Mouse (Mus musculus) skeletal muscle tissue, adult 2 months (tissue): Measurements from ENCODE around the gene Phykpl.
"Not testable (repeated sequence)": the region's sequence is repeated elsewhere in the genome, so short reads cannot be mapped to it uniquely, and the experiment has no call there.

Source experiments
- DNase-seq: peaks from one replicate; pipeline ENCODE4 v3.0.0-alpha.2; 2012; ENCODE audit warnings: low read depth, low spot score

The Phykpl gene

GRCm38 (mm10) chr11:51586411-51586810, 1.9 kb downstream of the Phykpl start:
- no peak for DNase-seq

GRCm38 (mm10) chr11:51587059-51587458, 2.5 kb downstream of the Phykpl start:
- no peak for DNase-seq

GRCm38 (mm10) chr11:51588833-51589232, 4.3 kb downstream of the Phykpl start:
- DNase-seq: no peak

GRCm38 (mm10) chr11:51590002-51590401, 5.4 kb downstream of the Phykpl start:
- DNase-seq: no peak

- no peak for DNase-seq
Measured at GRCm38 (mm10) chr11:51591168-51591567, 6.6 kb downstream of the Phykpl start.

GRCm38 (mm10) chr11:51591915-51592314, 7.4 kb downstream of the Phykpl start:
- no peak for DNase-seq

- no peak for DNase-seq
Measured at GRCm38 (mm10) chr11:51593368-51593767, 8.8 kb downstream of the Phykpl start.

- DNase-seq: no peak
Measured at GRCm38 (mm10) chr11:51593849-51594248, 9.3 kb downstream of the Phykpl start.

- DNase-seq: no peak
Measured at GRCm38 (mm10) chr11:51594715-51595350, 10.3 kb downstream of the Phykpl start.

- DNase-seq: no peak
Measured at GRCm38 (mm10) chr11:51595459-51596083, 11.0 kb downstream of the Phykpl start.

- no peak for DNase-seq
Measured at GRCm38 (mm10) chr11:51597553-51597952, 13.0 kb downstream of the Phykpl start.

GRCm38 (mm10) chr11:51602253-51602652, 17.7 kb downstream of the Phykpl start:
- no peak for DNase-seq

- DNase-seq: peak; percentile 80
Measured at GRCm38 (mm10) chr11:51605602-51606446, 21.3 kb downstream of the Phykpl start.

- DNase-seq: peak; percentile 98
Measured at GRCm38 (mm10) chr11:51606447-51607095, 22.0 kb downstream of the Phykpl start, which contains the start of gene Hnrnpab. Gene Hnrnpab (minus strand): TSS chr11:51606847.

GRCm38 (mm10) chr11:51607096-51607738, 22.7 kb downstream of the Phykpl start:
- DNase-seq: no peak

- no peak for DNase-seq
Measured at GRCm38 (mm10) chr11:51609266-51609909, 24.8 kb downstream of the Phykpl start.

- DNase-seq: not testable (repeated sequence)
Measured at GRCm38 (mm10) chr11:51609940-51610339, 25.4 kb downstream of the Phykpl start.

- no peak for DNase-seq
Measured at GRCm38 (mm10) chr11:51614256-51614655, 29.7 kb downstream of the Phykpl start.

- peak; percentile 61 for DNase-seq
Measured at GRCm38 (mm10) chr11:51615129-51615528, 30.6 kb downstream of the Phykpl start.

GRCm38 (mm10) chr11:51615601-51616000, 31.0 kb downstream of the Phykpl start:
- DNase-seq: peak; percentile 71

GRCm38 (mm10) chr11:51616113-51616512, 31.6 kb downstream of the Phykpl start:
- not testable (repeated sequence) for DNase-seq
